Mouse (Mus musculus) layer of hippocampus, adult 9-10 months (tissue): ENCODE data around the gene Zap70.

Experiments used
- DNase-seq: peaks from one replicate; pipeline ENCODE4 v3.0.0; 2022; ENCODE audit warnings: low spot score

Zap70 gene

DNA sequence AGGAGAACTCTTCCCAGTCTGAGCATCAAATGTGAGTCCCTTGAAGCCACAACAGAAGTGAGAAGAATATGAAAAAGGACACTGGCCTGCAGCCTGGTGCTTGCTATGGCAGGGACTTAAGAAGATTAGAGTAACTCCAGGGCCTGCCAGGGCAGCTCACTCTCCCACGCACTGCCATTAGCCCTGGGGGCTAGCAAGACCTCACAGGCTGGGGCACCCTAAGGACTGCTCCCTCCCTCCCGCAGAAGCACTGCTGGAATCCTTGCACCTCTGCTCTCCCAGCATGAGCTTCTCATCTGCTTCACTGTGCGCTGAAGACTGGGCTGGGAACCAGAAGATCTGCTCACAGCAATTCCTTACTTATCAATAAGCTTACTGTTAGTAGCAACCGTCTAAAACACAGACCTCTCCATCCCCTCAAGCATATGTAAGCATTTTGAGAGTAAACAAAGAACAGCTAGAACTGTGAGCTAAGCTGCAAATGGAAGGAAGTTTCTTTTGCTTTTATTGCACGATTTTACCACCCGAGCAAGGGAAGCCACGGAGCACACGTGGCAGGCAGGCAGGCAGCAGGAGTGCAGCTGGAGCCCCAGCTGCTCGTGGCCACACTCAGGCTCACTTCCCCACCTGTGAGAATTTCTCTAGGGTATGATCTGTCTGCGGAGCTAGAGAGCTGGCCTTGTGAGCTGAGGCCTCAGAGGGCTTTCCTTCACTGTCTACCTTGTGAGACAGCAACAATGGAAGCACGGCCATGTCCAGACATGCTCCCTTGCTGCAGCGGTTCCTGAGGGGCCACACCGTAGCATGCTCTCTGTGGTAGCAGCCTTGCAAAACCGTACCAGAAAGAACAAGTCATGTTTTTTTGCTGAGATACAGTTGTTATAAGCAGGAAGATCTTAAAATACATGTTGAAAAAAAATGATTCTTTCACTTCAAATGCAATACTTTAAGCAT is 69.6 kb downstream of the Zap70 start:
- no peak for DNase-seq
